Mouse (Mus musculus) midbrain, embryonic 13.5 days (tissue): ENCODE results near the gene St3gal4. TPM values are rescaled to one million over a fixed set of nuclear protein-coding genes. Genes with fewer than 3 reads are reported as not detected.

ENCODE experiments used
- ATAC-seq: fragments of 200-750 bp; cut with Nextera tagmentation; 2 replicates; pipeline ENCODE4 v1.8.0; 2017; ENCODE audit warnings: mild to moderate bottlenecking, moderate TSS enrichment, moderate library complexity
- H3K27ac ChIP-seq: fragments of 300-500 bp; sonication (generic); 2 replicates; pipeline ENCODE4 v1.5.1; 2015; ENCODE audit warnings: inconsistent platforms, mild to moderate bottlenecking, moderate library complexity
- H3K27me3 ChIP-seq: fragments of 300-500 bp; sonication (generic); 2 replicates; pipeline ENCODE4 v1.6.1; 2015; ENCODE audit warnings: mild to moderate bottlenecking, inconsistent platforms
- H3K36me3 ChIP-seq: fragments of 300-500 bp; sonication (generic); 2 replicates; pipeline ENCODE4 v1.6.1; 2015; ENCODE audit warnings: mild to moderate bottlenecking, inconsistent platforms
- H3K4me1 ChIP-seq: fragments of 300-500 bp; sonication (generic); replicated peaks from 2 replicates; pipeline ENCODE4 v1.6.1; 2015; ENCODE audit warnings: inconsistent platforms
- H3K4me2 ChIP-seq: fragments of 300-500 bp; sonication (generic); replicated peaks from 2 replicates; pipeline ENCODE4 v1.6.1; 2015; ENCODE audit warnings: moderate library complexity, mild to moderate bottlenecking, inconsistent platforms
- H3K4me3 ChIP-seq: fragments of 300-500 bp; sonication (generic); replicated peaks from 2 replicates; pipeline ENCODE4 v1.5.1; 2015; ENCODE audit warnings: mild to moderate bottlenecking, inconsistent platforms
- H3K9ac ChIP-seq: fragments of 300-500 bp; sonication (generic); replicated peaks from 2 replicates; pipeline ENCODE4 v1.6.1; 2015; ENCODE audit warnings: mild to moderate bottlenecking, inconsistent platforms
- H3K9me3 ChIP-seq: fragments of 300-500 bp; sonication (generic); 2 replicates; pipeline ENCODE4 v1.6.1; 2016; ENCODE audit warnings: mild to moderate bottlenecking, inconsistent platforms
- WGBS: fragments of 180-500 bp; shearing (Covaris S2); methylation state at CpG from one replicate; pipeline ENCODE4 v1.1.7; 2015; 5-methylcytosine and 5-hydroxymethylcytosine counted together
- polyA plus RNA-seq: library from polyadenylated mRNA; unstranded; fragments of >200 nt; fragmentation: Nextera tagmentation; extraction: Ambion mirVana; gene quantifications from 2 replicates; pipeline ENCODE4 v1.2.1, GENCODE M21; 2015

Gene St3gal4
- polyA plus RNA-seq, 1 experiment from 2014 or later: 8.3 TPM

GRCm38 (mm10) chr9:35093350-35093749, 25.7 kb downstream of the St3gal4 start:
- WGBS: 92% methylated on average over 3 of the region's 3 CpGs
- Histone ChIP-seq H3K4me2 (no peak overlapping the region), H3K4me3 (no peak overlapping the region), H3K9me3 (no peaks in the 10 kb centered on the region), H3K9ac (no peak overlapping the region), H3K27ac (no peak overlapping the region), H3K36me3 (no peaks in the 10 kb centered on the region), H3K4me1 (no peaks in the 10 kb centered on the region), H3K27me3 (no peaks in the 10 kb centered on the region)
- ATAC-seq: no peak

- H3K4me3 ChIP-seq: no peak overlapping the region
- H3K27ac ChIP-seq: no peak overlapping the region
- no peaks in the 10 kb centered on the region for H3K4me1 ChIP-seq
- H3K4me2 ChIP-seq: no peak overlapping the region
- H3K27me3 ChIP-seq: no peaks in the 10 kb centered on the region
- no peaks in the 10 kb centered on the region for H3K36me3 ChIP-seq
- WGBS: 94% methylated on average over 2 of the region's 2 CpGs
- H3K9me3 ChIP-seq: no peaks in the 10 kb centered on the region
- no peak overlapping the region for H3K9ac ChIP-seq
- ATAC-seq: no peak
These were observed 26.2 kb downstream of the St3gal4 start for GRCm38 (mm10) chr9:35092904-35093303.

GRCm38 (mm10) chr9:35061446-35061845, 57.6 kb downstream of the St3gal4 start:
- Histone ChIP-seq H3K27me3 (no peaks in the 10 kb centered on the region), H3K4me1 (0 out of 2 replicates have a peak, but pooled peaks cover 4% of the 10 kb centered on the region), H3K4me3 (no peak overlapping the region), H3K27ac (no peak overlapping the region), H3K9me3 (no peaks in the 10 kb centered on the region), H3K9ac (no peak overlapping the region), H3K36me3 (no peaks in the 10 kb centered on the region), H3K4me2 (no peak overlapping the region)
- 63% methylated on average over 2 of the region's 2 CpGs for WGBS
- no peak for ATAC-seq

- Histone ChIP-seq H3K9me3 (no peaks in the 10 kb centered on the region), H3K4me3 (no peak overlapping the region), H3K9ac (no peak overlapping the region), H3K27ac (no peak overlapping the region), H3K36me3 (no peaks in the 10 kb centered on the region), H3K4me2 (no peak overlapping the region), H3K4me1 (0 out of 2 replicates have a peak, but pooled peaks cover 4% of the 10 kb centered on the region), H3K27me3 (no peaks in the 10 kb centered on the region)
- 86% methylated on average over 5 of the region's 5 CpGs for WGBS
- ATAC-seq: no peak
These were observed 59.2 kb downstream of the St3gal4 start for GRCm38 (mm10) chr9:35059881-35060280.

GRCm38 (mm10) chr9:35058596-35059354, 60.3 kb downstream of the St3gal4 start:
- no peak overlapping the region for H3K27ac ChIP-seq
- H3K36me3 ChIP-seq: no peaks in the 10 kb centered on the region
- no peak overlapping the region for H3K9ac ChIP-seq
- 95% methylated on average over 2 of the region's 2 CpGs for WGBS
- no peak overlapping the region for H3K4me2 ChIP-seq
- H3K4me3 ChIP-seq: no peak overlapping the region
- ATAC-seq: no peak
- no peaks in the 10 kb centered on the region for H3K9me3 ChIP-seq
- no peaks in the 10 kb centered on the region for H3K27me3 ChIP-seq
- 0 out of 2 replicates have a peak, but pooled peaks cover 4% of the 10 kb centered on the region for H3K4me1 ChIP-seq

GRCm38 (mm10) chr9:35058186-35058585, 60.9 kb downstream of the St3gal4 start:
- H3K27ac ChIP-seq: no peak overlapping the region
- no peaks in the 10 kb centered on the region for H3K27me3 ChIP-seq
- 94% methylated on average over 4 of the region's 4 CpGs for WGBS
- H3K9ac ChIP-seq: no peak overlapping the region
- no peak overlapping the region for H3K4me3 ChIP-seq
- 0 out of 2 replicates have a peak, but pooled peaks cover 4% of the 10 kb centered on the region for H3K4me1 ChIP-seq
- no peak overlapping the region for H3K4me2 ChIP-seq
- no peak for ATAC-seq
- H3K36me3 ChIP-seq: peaks cover 2% of the 10 kb centered on the region
- no peaks in the 10 kb centered on the region for H3K9me3 ChIP-seq

- Histone ChIP-seq H3K36me3 (peaks cover 8% of the 10 kb centered on the region), H3K27ac (no peak overlapping the region), H3K9ac (no peak overlapping the region), H3K4me3 (no peak overlapping the region), H3K9me3 (no peaks in the 10 kb centered on the region), H3K27me3 (no peaks in the 10 kb centered on the region), H3K4me1 (0 out of 2 replicates have a peak, but pooled peaks cover 4% of the 10 kb centered on the region), H3K4me2 (no peak overlapping the region)
- no peak for ATAC-seq
- 92% methylated on average over 6 of the region's 6 CpGs for WGBS
These were observed 61.4 kb downstream of the St3gal4 start for GRCm38 (mm10) chr9:35057631-35058030.

- H3K4me1 ChIP-seq: 0 out of 2 replicates have a peak, but pooled peaks cover 4% of the 10 kb centered on the region
- no peaks in the 10 kb centered on the region for H3K27me3 ChIP-seq
- H3K9me3 ChIP-seq: no peaks in the 10 kb centered on the region
- H3K4me2 ChIP-seq: no peak overlapping the region
- WGBS: 93% methylated on average over 3 of the region's 3 CpGs
- no peak for ATAC-seq
- H3K27ac ChIP-seq: no peak overlapping the region
- H3K9ac ChIP-seq: no peak overlapping the region
- H3K36me3 ChIP-seq: peaks cover 10% of the 10 kb centered on the region
- H3K4me3 ChIP-seq: no peak overlapping the region
These were observed 62.5 kb downstream of the St3gal4 start for GRCm38 (mm10) chr9:35056611-35057010.

GRCm38 (mm10) chr9:35055528-35056330, 63.3 kb downstream of the St3gal4 start:
- H3K9me3 ChIP-seq: no peaks in the 10 kb centered on the region
- no peak overlapping the region for H3K9ac ChIP-seq
- H3K4me3 ChIP-seq: no peak overlapping the region
- WGBS: 92% methylated on average over 11 of the region's 11 CpGs
- H3K27ac ChIP-seq: no peak overlapping the region
- ATAC-seq: no peak
- no peaks in the 10 kb centered on the region for H3K4me1 ChIP-seq
- no peaks in the 10 kb centered on the region for H3K27me3 ChIP-seq
- peaks cover 10% of the 10 kb centered on the region for H3K36me3 ChIP-seq
- H3K4me2 ChIP-seq: no peak overlapping the region

- ATAC-seq: no peak
- H3K36me3 ChIP-seq: peaks cover 10% of the 10 kb centered on the region
- no peak overlapping the region for H3K9ac ChIP-seq
- no peak overlapping the region for H3K4me3 ChIP-seq
- no peaks in the 10 kb centered on the region for H3K9me3 ChIP-seq
- H3K4me2 ChIP-seq: no peak overlapping the region
- 64% methylated on average over 3 of the region's 3 CpGs for WGBS
- no peaks in the 10 kb centered on the region for H3K27me3 ChIP-seq
- H3K4me1 ChIP-seq: no peaks in the 10 kb centered on the region
- H3K27ac ChIP-seq: no peak overlapping the region
These were observed 65.4 kb downstream of the St3gal4 start for GRCm38 (mm10) chr9:35053669-35054068.

- H3K4me1 ChIP-seq: no peaks in the 10 kb centered on the region
- H3K9ac ChIP-seq: no peak overlapping the region
- H3K4me2 ChIP-seq: no peak overlapping the region
- H3K4me3 ChIP-seq: no peak overlapping the region
- peaks cover 10% of the 10 kb centered on the region for H3K36me3 ChIP-seq
- ATAC-seq: no peak
- no peak overlapping the region for H3K27ac ChIP-seq
- WGBS: 93% methylated on average over 16 of the region's 16 CpGs
- H3K27me3 ChIP-seq: no peaks in the 10 kb centered on the region
- no peaks in the 10 kb centered on the region for H3K9me3 ChIP-seq
These were observed 66.0 kb downstream of the St3gal4 start for GRCm38 (mm10) chr9:35053081-35053480.

GRCm38 (mm10) chr9:35052671-35053070, 66.4 kb downstream of the St3gal4 start:
- Histone ChIP-seq H3K36me3 (peaks cover 10% of the 10 kb centered on the region), H3K9me3 (no peaks in the 10 kb centered on the region), H3K27me3 (no peaks in the 10 kb centered on the region), H3K4me3 (no peak overlapping the region), H3K27ac (no peak overlapping the region), H3K4me1 (no peaks in the 10 kb centered on the region), H3K9ac (no peak overlapping the region), H3K4me2 (no peak overlapping the region)
- 99% methylated on average over 4 of the region's 4 CpGs for WGBS
- ATAC-seq: no peak
